Mouse (Mus musculus) heart, embryonic 16.5 days (tissue): Measurements from ENCODE around the gene Fam173a. TPM values are rescaled to one million over a fixed set of nuclear protein-coding genes. Genes with fewer than 3 reads are reported as not detected.

Source experiments
- ATAC-seq: fragments of 200-750 bp; cut with Nextera tagmentation; replicated peaks from 2 replicates; pipeline ENCODE4 v1.8.0; 2017; ENCODE audit warnings: moderate number of reproducible peaks; ENCODE audit not compliant: insufficient read depth, low FRiP score; ENCODE audit errors: extremely low read depth
- H3K27ac ChIP-seq: fragments of 300-500 bp; sonication (generic); 2 replicates; pipeline ENCODE4 v1.5.1; 2014; ENCODE audit warnings: mild to moderate bottlenecking, low read length, control low read depth, moderate library complexity
- H3K27me3 ChIP-seq: fragments of 300-500 bp; sonication (generic); 2 replicates; pipeline ENCODE4 v1.6.1; 2014; ENCODE audit warnings: low read length, mixed read lengths; ENCODE audit not compliant: control insufficient read depth, insufficient read depth
- H3K36me3 ChIP-seq: fragments of 300-500 bp; sonication (generic); 2 replicates; pipeline ENCODE4 v1.6.1; 2014; ENCODE audit not compliant: control insufficient read depth, insufficient read depth
- H3K4me1 ChIP-seq: fragments of 300-500 bp; sonication (generic); 2 replicates; pipeline ENCODE4 v1.6.1; 2014; ENCODE audit warnings: low read length, mixed read lengths; ENCODE audit not compliant: control insufficient read depth, insufficient read depth
- H3K4me2 ChIP-seq: fragments of 300-500 bp; sonication (generic); 2 replicates; pipeline ENCODE4 v1.6.1; 2014; ENCODE audit warnings: low read depth, mild to moderate bottlenecking, control low read depth, low read length
- H3K4me3 ChIP-seq: fragments of 300-500 bp; sonication (generic); 2 replicates; pipeline ENCODE4 v1.5.1; 2014; ENCODE audit warnings: mild to moderate bottlenecking, control low read depth, low read length
- H3K9ac ChIP-seq: fragments of 300-500 bp; sonication (generic); 2 replicates; pipeline ENCODE4 v1.6.1; 2014; ENCODE audit warnings: low read length, control low read depth
- H3K9me3 ChIP-seq: fragments of 300-500 bp; sonication (generic); replicated peaks from 2 replicates; pipeline ENCODE4 v1.6.1; 2016; ENCODE audit warnings: low read length; ENCODE audit not compliant: control insufficient read depth
- WGBS: fragments of 180-500 bp; shearing (Covaris S2); extraction: QIAGEN DNeasy Blood & Tissue Kit; methylation state at CpG from one replicate; pipeline ENCODE4 v1.1.7; 2014; 5-methylcytosine and 5-hydroxymethylcytosine counted together
- polyA plus RNA-seq: library from polyadenylated mRNA; unstranded; fragments of >200 nt; fragmentation: Nextera tagmentation; extraction: Ambion mirVana; gene quantifications from 2 replicates; pipeline ENCODE4 v1.2.1, GENCODE M21; 2015

Gene Fam173a
- polyA plus RNA-seq, 1 experiment from 2014 or later, result 65.1 TPM

- Histone ChIP-seq H3K27me3 (no peaks in the 10 kb centered on the region), H3K4me2 (no peak overlapping the region), H3K9ac (peak overlapping the region; percentile 9; the same call in 1 of the 2 replicates), H3K4me3 (no peak overlapping the region), H3K36me3 (peaks cover 28% of the 10 kb centered on the region), H3K9me3 (no peaks in the 10 kb centered on the region), H3K4me1 (peaks cover 49% of the 10 kb centered on the region), H3K27ac (no peak overlapping the region)
- no peak for ATAC-seq
- 93% methylated on average over 16 of the region's 16 CpGs for WGBS
Observed at GRCm38 (mm10) chr17:25835816-25836215, 43.1 kb upstream of the Fam173a start.

GRCm38 (mm10) chr17:25835301-25835700, 42.6 kb upstream of the Fam173a start:
- peaks cover 53% of the 10 kb centered on the region for H3K4me1 ChIP-seq
- no peak overlapping the region for H3K27ac ChIP-seq
- no peak overlapping the region for H3K4me3 ChIP-seq
- no peaks in the 10 kb centered on the region for H3K9me3 ChIP-seq
- no peak overlapping the region for H3K4me2 ChIP-seq
- WGBS, result 95% methylated on average over 7 of the region's 7 CpGs
- ATAC-seq, result no peak
- peaks cover 27% of the 10 kb centered on the region for H3K36me3 ChIP-seq
- no peaks in the 10 kb centered on the region for H3K27me3 ChIP-seq
- no peak overlapping the region; the same call in 1 of the 2 replicates for H3K9ac ChIP-seq

- Histone ChIP-seq H3K9me3 (no peaks in the 10 kb centered on the region), H3K36me3 (peaks cover 26% of the 10 kb centered on the region), H3K4me2 (peak overlapping the region; percentile 92), H3K9ac (peak overlapping the region; percentile 93), H3K4me3 (peak overlapping the region; percentile 90), H3K4me1 (peaks cover 58% of the 10 kb centered on the region), H3K27ac (peak overlapping the region; percentile 99), H3K27me3 (no peaks in the 10 kb centered on the region)
- no peak for ATAC-seq
- WGBS, result 88% methylated on average over 12 of the region's 12 CpGs
Observed at GRCm38 (mm10) chr17:25834595-25835222, 42.0 kb upstream of the Fam173a start.

GRCm38 (mm10) chr17:25833961-25834594, 41.4 kb upstream of the Fam173a start:
- 18% methylated on average over 6 of the region's 6 CpGs for WGBS
- peaks cover 19% of the 10 kb centered on the region for H3K36me3 ChIP-seq

GRCm38 (mm10) chr17:25833291-25833663, 40.6 kb upstream of the Fam173a start, which contains the start of gene Stub1:
Gene Stub1 (minus strand): TSS chr17:25833404.
- WGBS, result under 1% methylated on average over 24 of the region's 24 CpGs
- Histone ChIP-seq H3K4me2 (peak within 1 kb of the TSS; percentile 98), H3K9me3 (no peaks in the 10 kb centered on the region), H3K9ac (peak within 1 kb of the TSS; percentile 97), H3K27me3 (no peaks in the 10 kb centered on the region), H3K4me1 (peaks cover 67% of the 10 kb centered on the region), H3K27ac (peak within 1 kb of the TSS; percentile 99), H3K36me3 (peaks cover 18% of the 10 kb centered on the region), H3K4me3 (peak within 1 kb of the TSS; percentile 90)
- peak; percentile 76 for ATAC-seq

More at GRCm38 (mm10) chr17:25833961-25834594, 41.4 kb upstream of the Fam173a start:
- Histone ChIP-seq H3K4me3 (peak overlapping the region; percentile 90), H3K4me1 (peaks cover 63% of the 10 kb centered on the region), H3K27ac (peak overlapping the region; percentile 99), H3K4me2 (peak overlapping the region; percentile 92), H3K27me3 (no peaks in the 10 kb centered on the region), H3K9me3 (no peaks in the 10 kb centered on the region), H3K9ac (peak overlapping the region; percentile 93)
- ATAC-seq, result no peak

- peak; percentile 91 for ATAC-seq
- WGBS, result under 1% methylated on average over 77 of the region's 77 CpGs
- peaks cover 70% of the 10 kb centered on the region for H3K4me1 ChIP-seq
Observed at GRCm38 (mm10) chr17:25832436-25833290, 40.0 kb upstream of the Fam173a start.

GRCm38 (mm10) chr17:25831451-25832281, 39.0 kb upstream of the Fam173a start:
- H3K9ac ChIP-seq, result peak overlapping the region; percentile 97
- WGBS, result 47% methylated on average over 21 of the region's 21 CpGs
- H3K4me3 ChIP-seq, result peak overlapping the region; percentile 90
- ATAC-seq, result no peak
- peak overlapping the region; percentile 98 for H3K4me2 ChIP-seq
- H3K4me1 ChIP-seq, result peaks cover 64% of the 10 kb centered on the region
- H3K9me3 ChIP-seq, result no peaks in the 10 kb centered on the region
- H3K27ac ChIP-seq, result peak overlapping the region; percentile 99
- H3K36me3 ChIP-seq, result peaks cover 26% of the 10 kb centered on the region
- H3K27me3 ChIP-seq, result no peaks in the 10 kb centered on the region

More at GRCm38 (mm10) chr17:25832436-25833290, 40.0 kb upstream of the Fam173a start:
- Histone ChIP-seq H3K9me3 (no peaks in the 10 kb centered on the region), H3K36me3 (peaks cover 19% of the 10 kb centered on the region), H3K9ac (peak overlapping the region; percentile 97), H3K4me3 (peak overlapping the region; percentile 90), H3K27me3 (no peaks in the 10 kb centered on the region), H3K4me2 (peak overlapping the region; percentile 98), H3K27ac (peak overlapping the region; percentile 99)

- no peak overlapping the region for H3K4me3 ChIP-seq
- H3K27ac ChIP-seq, result no peak overlapping the region
- ATAC-seq, result no peak
- no peak overlapping the region for H3K9ac ChIP-seq
- H3K27me3 ChIP-seq, result no peaks in the 10 kb centered on the region
- WGBS, result 87% methylated on average over 14 of the region's 14 CpGs
- peaks cover 56% of the 10 kb centered on the region for H3K4me1 ChIP-seq
- peaks cover 33% of the 10 kb centered on the region for H3K36me3 ChIP-seq
- no peaks in the 10 kb centered on the region for H3K9me3 ChIP-seq
- H3K4me2 ChIP-seq, result no peak overlapping the region; the same call in 1 of the 2 replicates
Observed at GRCm38 (mm10) chr17:25830806-25831431, 38.2 kb upstream of the Fam173a start.
